In the genomic region with DNA sequence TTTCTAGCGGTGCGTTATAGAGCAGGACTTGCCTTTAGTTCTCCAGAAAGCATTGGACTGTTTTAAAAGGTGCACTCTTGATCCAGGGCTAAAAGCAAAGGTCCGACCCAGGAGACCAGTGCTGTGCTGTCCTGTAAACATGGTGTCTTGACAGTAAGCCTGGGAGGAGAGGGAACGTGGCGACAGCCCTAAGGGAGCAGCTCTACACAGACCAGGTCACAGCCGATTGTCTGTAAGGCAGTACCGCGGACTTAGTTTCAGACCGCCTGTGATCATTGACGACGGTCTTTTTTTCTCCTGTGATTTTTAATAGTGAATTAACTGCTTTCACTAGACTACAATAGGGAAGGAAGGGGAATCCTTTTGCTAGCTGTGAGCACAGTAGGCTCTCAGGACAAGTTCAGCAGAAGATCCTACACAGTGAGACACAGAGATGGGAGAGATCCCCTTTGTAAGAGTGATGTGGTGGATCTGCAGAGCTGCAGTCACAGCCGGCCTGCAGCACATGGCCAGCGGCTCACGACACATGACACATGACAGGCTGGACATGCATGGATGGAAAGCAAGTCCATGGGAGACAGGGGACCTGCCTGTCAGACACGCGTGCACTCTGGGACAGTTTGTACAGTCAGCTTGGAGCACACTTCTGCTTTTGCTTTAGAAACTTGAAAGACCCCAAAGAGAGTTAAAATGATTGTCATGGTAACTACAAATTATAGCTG, we compare ENCODE assay signal across 20 mouse cellular contexts. TPM values are rescaled to one million over a fixed set of nuclear protein-coding genes. Genes with fewer than 3 reads are reported as not detected.
DNase-seq lines count a peak whose midpoint lies in the region; ATAC-seq and TF ChIP-seq lines count a peak whose summit lies in the region.
"Had no signal": no experiment of that assay in that cellular context is flagged by ENCODE, and none has a peak within 500 bp of the region (broad histone marks: within the 10 kb centered on the region; RNA-seq: fewer than 3 reads in every experiment).

No protein-coding gene starts in this region.

- TF ChIP-seq CTCF in hindbrain, postnatal 0 days (IDR thresholded peaks at IDR 0.05; ENCODE audit: low read depth): no peak

- H3K9ac ChIP-seq in hindbrain, embryonic 11.5 days (ENCODE audit: low read depth, low read length): no peak overlapping the region
- H3K9ac ChIP-seq in hindbrain, postnatal 0 days (replicated peaks; ENCODE audit: low read length): no peak overlapping the region
- H3K9ac ChIP-seq: heart, embryonic 12.5 days; limb, embryonic 15.5 days; liver, postnatal 0 days had no signal

- no peak overlapping the region for H3K4me3 ChIP-seq in hindbrain, embryonic 11.5 days (ENCODE audit: low read depth, low read length)
- H3K4me3 ChIP-seq in hindbrain, embryonic 10.5 days: no peak overlapping the region
- H3K4me3 ChIP-seq in hindbrain, postnatal 0 days (ENCODE audit: low read length): no peak overlapping the region
- H3K4me3 ChIP-seq: heart, embryonic 12.5 days; limb, embryonic 15.5 days had no signal

- no peak overlapping the region for H3K4me2 ChIP-seq in hindbrain, embryonic 11.5 days (replicated peaks; ENCODE audit: low read depth, low read length)
- no peak overlapping the region for H3K4me2 ChIP-seq in hindbrain, postnatal 0 days (ENCODE audit: low read depth, low read length)
- H3K4me2 ChIP-seq: heart, embryonic 12.5 days; limb, embryonic 15.5 days had no signal

- H3K36me3 ChIP-seq in hindbrain, embryonic 11.5 days (ENCODE audit: control insufficient read depth, insufficient read depth, low read length): peaks cover 5% of the 10 kb centered on the region; the same call in 1 of the 2 replicates
- peaks cover 88% of the 10 kb centered on the region for H3K36me3 ChIP-seq in hindbrain, embryonic 10.5 days
- H3K36me3 ChIP-seq in hindbrain, postnatal 0 days (ENCODE audit: insufficient read depth, low read length): peaks cover 21% of the 10 kb centered on the region; the same call in 1 of the 2 replicates

- H3K4me1 ChIP-seq in hindbrain, embryonic 11.5 days (replicated peaks; ENCODE audit: control insufficient read depth, insufficient read depth, low read length): no peaks in the 10 kb centered on the region
- 0 out of 2 replicates have a peak, but pooled peaks cover 5% of the 10 kb centered on the region for H3K4me1 ChIP-seq in hindbrain, embryonic 10.5 days (replicated peaks)
- no peaks in the 10 kb centered on the region for H3K4me1 ChIP-seq in hindbrain, postnatal 0 days (ENCODE audit: insufficient read depth, low read length)
- H3K4me1 ChIP-seq: limb, embryonic 15.5 days had no signal

- WGBS in hindbrain, embryonic 11.5 days: 76% methylated on average over 16 of the region's 16 CpGs
- 79% methylated on average over 16 of the region's 16 CpGs for WGBS in hindbrain, embryonic 10.5 days
- 59% methylated on average over 16 of the region's 16 CpGs for WGBS in hindbrain, postnatal 0 days

- no peaks in the 10 kb centered on the region for H3K9me3 ChIP-seq in hindbrain, embryonic 11.5 days (ENCODE audit: control insufficient read depth, low read length)
- no peaks in the 10 kb centered on the region for H3K9me3 ChIP-seq in hindbrain, embryonic 10.5 days
- no peaks in the 10 kb centered on the region for H3K9me3 ChIP-seq in hindbrain, postnatal 0 days (ENCODE audit: low read length)
- H3K9me3 ChIP-seq: G1E; heart, embryonic 12.5 days; limb, embryonic 15.5 days had no signal

- H3K27me3 ChIP-seq in hindbrain, embryonic 11.5 days (ENCODE audit: control insufficient read depth, insufficient read depth, low read length): no peaks in the 10 kb centered on the region
- H3K27me3 ChIP-seq in hindbrain, embryonic 10.5 days (ENCODE audit: insufficient read depth, poor library complexity, severe bottlenecking): no peaks in the 10 kb centered on the region
- H3K27me3 ChIP-seq in hindbrain, postnatal 0 days (ENCODE audit: insufficient read depth, low read length): no peaks in the 10 kb centered on the region
- H3K27me3 ChIP-seq: heart, embryonic 12.5 days; limb, embryonic 15.5 days had no signal

- no peak overlapping the region for H3K27ac ChIP-seq in hindbrain, embryonic 11.5 days (ENCODE audit: low read depth, low read length)
- H3K27ac ChIP-seq in hindbrain, embryonic 10.5 days: no peak overlapping the region
- no peak overlapping the region for H3K27ac ChIP-seq in hindbrain, postnatal 0 days
- H3K27ac ChIP-seq: limb, embryonic 15.5 days had no signal

- peak; percentile 61 for ATAC-seq in hindbrain, embryonic 11.5 days (ENCODE audit: low FRiP score)
- ATAC-seq in hindbrain, postnatal 0 days: peak; percentile 43; the same call in 1 of the 2 replicates
- ATAC-seq: liver, postnatal 0 days had no signal

- DNase-seq in hindbrain, embryonic 11.5 days (ENCODE audit: low spot score): no peak
- DNase-seq in hindbrain, embryonic 10.5 days (ENCODE audit: low spot score): no peak
- DNase-seq in A20 (ENCODE audit: low read depth, low spot score): peak; percentile 77
- DNase-seq in B cell, adult 2 months: peak; percentile 10 to 16
- no peak for DNase-seq in hindbrain, postnatal 0 days (ENCODE audit: low spot score)
- no peak for DNase-seq in adrenal gland, postnatal 4 days (ENCODE audit: low spot score in 2 of 2)
- DNase-seq in cerebellum, postnatal 25 days: no peak
- DNase-seq: adrenal gland, postnatal 14 days; cerebellum, adult 11 months; cerebellum, postnatal 14 days; gastrocnemius, postnatal 10 days; heart, adult 11 months; heart, postnatal 14 days; kidney, adult 18-20 months; kidney, postnatal 14 days; liver, postnatal 0 days; right cerebral cortex, postnatal 4 days had no signal

RNA-seq across cellular contexts. Expression of a gene that starts 44.9 kb away (rescaled TPM):
- 48.9 and 56.8 TPM in 2 replicates for polyA plus RNA-seq in hindbrain, embryonic 11.5 days (2014; fragmentation: Nextera tagmentation; extraction: Ambion mirVana)
- 51.0 and 59.6 TPM in 2 replicates for polyA plus RNA-seq in hindbrain, embryonic 10.5 days (2016; fragmentation: Nextera tagmentation; extraction: Ambion mirVana)
- total RNA-seq in hindbrain, postnatal 0 days (2014; rRNA removed): 39.4 and 48.6 TPM in 2 replicates
- polyA plus RNA-seq in hindbrain, postnatal 0 days (2015; fragmentation: Nextera tagmentation; extraction: Ambion mirVana): 24.9 and 26.2 TPM in 2 replicates
- total RNA-seq in adrenal gland, postnatal 4 days (2021): 10 to 100 TPM; 77.6 to 84.9 TPM

RNA-seq across cellular contexts. Expression of a gene that starts 54.7 kb away (rescaled TPM):
- polyA plus RNA-seq in hindbrain, embryonic 11.5 days (2014; fragmentation: Nextera tagmentation; extraction: Ambion mirVana): 74.8 and 82.0 TPM in 2 replicates
- 60.8 and 63.2 TPM in 2 replicates for polyA plus RNA-seq in hindbrain, embryonic 10.5 days (2016; fragmentation: Nextera tagmentation; extraction: Ambion mirVana)
- 88.1 and 89.8 TPM in 2 replicates for total RNA-seq in hindbrain, postnatal 0 days (2014; rRNA removed)
- polyA plus RNA-seq in hindbrain, postnatal 0 days (2015; fragmentation: Nextera tagmentation; extraction: Ambion mirVana): 67.2 and 70.9 TPM in 2 replicates
- 10 to 100 TPM; 43.3 to 46.2 TPM for total RNA-seq in adrenal gland, postnatal 4 days (2021)

RNA-seq across cellular contexts. Expression of a gene that starts 58.3 kb away (rescaled TPM):
- polyA plus RNA-seq in hindbrain, embryonic 11.5 days (2014; fragmentation: Nextera tagmentation; extraction: Ambion mirVana): 47.6 and 47.7 TPM in 2 replicates
- 46.4 and 58.3 TPM in 2 replicates for polyA plus RNA-seq in hindbrain, embryonic 10.5 days (2016; fragmentation: Nextera tagmentation; extraction: Ambion mirVana)
- 34.0 and 35.9 TPM in 2 replicates for total RNA-seq in hindbrain, postnatal 0 days (2014; rRNA removed)
- polyA plus RNA-seq in hindbrain, postnatal 0 days (2015; fragmentation: Nextera tagmentation; extraction: Ambion mirVana): 51.6 and 54.0 TPM in 2 replicates
- 10 to 100 TPM; 39.7 to 46.0 TPM for total RNA-seq in adrenal gland, postnatal 4 days (2021)

Comparison
In these comparisons a context has a peak if more than half of its experiments do, and no peak if none do; other contexts are left out.
1. DNase-seq: peak in A20 (single experiment) and B cell, adult 2 months (2 of 2); none in hindbrain, embryonic 11.5 days (single experiment), hindbrain, embryonic 10.5 days (single experiment), hindbrain, postnatal 0 days (single experiment), adrenal gland, postnatal 4 days (0 of 2) and cerebellum, postnatal 25 days (0 of 2).